Mouse (Mus musculus): ENCODE results near the gene Sox2.

Gene Sox2

GRCm38 (mm10) chr3:34649726-34650620, at the start of gene Sox2:
TSS of gene Sox2 (plus strand) at chr3:34650405.
- peak; percentile 80 to 85 for DNase-seq (ENCODE audit: low spot score in 2 of 2)

GRCm38 (mm10) chr3:34601116-34601515, 49.1 kb upstream of the Sox2 start:
- no peak for DNase-seq (ENCODE audit: low spot score in 2 of 2)

- no peak for DNase-seq (ENCODE audit: low spot score in 2 of 2)
These were observed 36.1 kb upstream of the Sox2 start for GRCm38 (mm10) chr3:34614107-34614506.

GRCm38 (mm10) chr3:34615526-34615925, 34.7 kb upstream of the Sox2 start:
- DNase-seq (ENCODE audit: low spot score in 2 of 2): no peak

GRCm38 (mm10) chr3:34618934-34619333, 31.3 kb upstream of the Sox2 start:
- DNase-seq (ENCODE audit: low spot score in 2 of 2): no peak

GRCm38 (mm10) chr3:34620121-34620520, 30.1 kb upstream of the Sox2 start:
- no peak for DNase-seq (ENCODE audit: low spot score in 2 of 2)

- no peak for DNase-seq (ENCODE audit: low spot score in 2 of 2)
These were observed 25.4 kb upstream of the Sox2 start for GRCm38 (mm10) chr3:34624721-34625270.

- no peak for DNase-seq (ENCODE audit: low spot score in 2 of 2)
These were observed 23.7 kb upstream of the Sox2 start for GRCm38 (mm10) chr3:34626521-34626920.

GRCm38 (mm10) chr3:34630031-34630430, 20.2 kb upstream of the Sox2 start:
- DNase-seq (ENCODE audit: low spot score in 2 of 2): no peak

GRCm38 (mm10) chr3:34630736-34631135, 19.5 kb upstream of the Sox2 start:
- DNase-seq (ENCODE audit: low spot score in 2 of 2): no peak

GRCm38 (mm10) chr3:34636958-34637357, 13.2 kb upstream of the Sox2 start:
- DNase-seq (ENCODE audit: low spot score in 2 of 2): no peak

- no peak for DNase-seq (ENCODE audit: low spot score in 2 of 2)
These were observed 12.7 kb upstream of the Sox2 start for GRCm38 (mm10) chr3:34637481-34637880.

- DNase-seq (ENCODE audit: low spot score in 2 of 2): no peak
These were observed 12.3 kb upstream of the Sox2 start for GRCm38 (mm10) chr3:34637926-34638325.

- DNase-seq (ENCODE audit: low spot score in 2 of 2): no peak
These were observed 11.9 kb upstream of the Sox2 start for GRCm38 (mm10) chr3:34638344-34638743.

- DNase-seq (ENCODE audit: low spot score in 2 of 2): no peak
These were observed 11.0 kb upstream of the Sox2 start for GRCm38 (mm10) chr3:34639031-34639872.

GRCm38 (mm10) chr3:34639873-34640270, 10.3 kb upstream of the Sox2 start:
- no peak for DNase-seq (ENCODE audit: low spot score in 2 of 2)

GRCm38 (mm10) chr3:34640276-34640675, 9.9 kb upstream of the Sox2 start:
- DNase-seq (ENCODE audit: low spot score in 2 of 2): no peak

GRCm38 (mm10) chr3:34640690-34641600, 9.3 kb upstream of the Sox2 start:
- peak in 1 of 2 experiments; percentile 72 for DNase-seq (ENCODE audit: low spot score in 2 of 2)

- DNase-seq (ENCODE audit: low spot score in 2 of 2): no peak
These were observed 8.3 kb upstream of the Sox2 start for GRCm38 (mm10) chr3:34641756-34642497.

GRCm38 (mm10) chr3:34642498-34642941, 7.7 kb upstream of the Sox2 start:
- DNase-seq (ENCODE audit: low spot score in 2 of 2): peak; percentile 85 to 86

Measured in frontal cortex, postnatal 10 days (tissue).